Mouse (Mus musculus): ENCODE data around the gene Gcfc2. TPM values are rescaled to one million over a fixed set of nuclear protein-coding genes. Genes with fewer than 3 reads are reported as not detected.
A peak's percentile ranks its signal among the peaks of the same experiment; 100 is the strongest.

Gcfc2 gene
- total RNA-seq, 4 experiments from 2014 or later, result 1.1 to 3.0 (median 2.0) TPM

DNA sequence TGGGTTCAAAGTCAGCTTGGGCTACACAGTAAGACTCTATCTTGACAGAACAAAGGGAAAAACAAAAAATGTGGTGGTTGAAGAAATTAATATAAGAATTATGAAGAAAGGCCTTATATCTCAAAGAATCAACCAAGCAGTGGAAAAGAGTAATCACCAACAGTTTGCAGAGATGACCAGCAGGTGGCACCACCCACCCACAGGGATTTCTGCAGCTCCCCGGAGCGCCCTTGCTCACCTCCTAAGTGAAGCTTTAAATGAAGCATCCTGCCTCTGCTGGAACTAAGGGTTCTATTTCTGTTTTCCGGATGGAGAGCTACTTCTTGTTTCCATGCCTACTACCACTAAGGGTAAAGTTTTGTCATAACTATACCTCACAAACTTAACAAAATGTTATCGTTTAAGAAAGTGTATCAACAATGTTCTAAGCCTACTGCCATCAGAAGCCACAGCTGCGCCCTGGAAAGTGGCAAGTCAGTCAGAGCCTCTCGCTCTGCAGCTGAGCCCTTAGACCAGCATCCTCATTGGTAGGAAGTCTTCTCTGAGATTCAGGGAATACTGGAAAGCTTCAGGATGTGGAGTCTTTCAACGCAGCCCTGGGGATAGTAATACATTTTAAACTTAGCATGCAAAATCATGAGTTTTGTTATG is 52.6 kb downstream of the Gcfc2 start:
- DNase-seq (ENCODE audit: low spot score in 2 of 2), result peak in 1 of 2 experiments; percentile 14

DNA sequence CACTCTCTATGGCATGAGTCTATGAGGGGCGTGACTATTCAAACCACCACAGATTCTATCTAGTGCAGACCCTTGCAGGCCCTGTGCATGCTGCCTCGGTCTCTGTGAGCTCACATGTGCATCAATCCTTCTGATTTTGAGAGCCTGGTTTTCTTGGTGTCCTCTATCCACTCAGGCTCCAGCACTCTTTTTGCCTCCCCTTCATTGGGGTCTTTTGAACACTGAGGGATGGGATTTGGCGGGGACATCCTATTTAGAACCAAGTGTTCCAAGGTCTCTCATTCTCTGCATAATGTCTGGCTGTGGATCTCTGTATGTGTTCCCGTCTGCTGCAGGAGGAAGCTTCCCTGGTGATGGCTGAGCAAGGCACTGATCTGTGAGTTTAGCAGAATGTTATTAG is 55.8 kb downstream of the Gcfc2 start:
- peak in 1 of 2 experiments; percentile 0 for DNase-seq (ENCODE audit: low spot score in 2 of 2)

DNA sequence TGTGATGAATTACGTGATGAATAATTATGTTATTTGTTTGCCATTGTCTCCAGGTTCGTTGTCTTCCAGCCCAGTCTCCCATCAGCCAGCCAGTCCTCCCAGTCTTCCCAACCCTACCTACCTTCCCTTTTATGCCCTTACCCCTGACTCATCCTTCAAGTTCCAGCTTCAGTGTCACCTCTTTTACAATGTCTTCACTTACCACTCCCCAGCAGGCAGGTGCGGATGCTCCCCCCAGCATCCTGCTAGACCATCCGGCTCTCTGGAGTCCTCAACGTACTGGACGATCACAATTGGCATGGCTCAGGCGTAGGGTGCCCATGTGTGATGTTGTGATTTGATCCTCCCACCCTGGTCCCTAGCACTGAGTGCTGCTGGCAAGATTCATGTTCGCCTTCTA is 62.7 kb downstream of the Gcfc2 start:
- no peak for DNase-seq (ENCODE audit: low spot score in 2 of 2)

DNA sequence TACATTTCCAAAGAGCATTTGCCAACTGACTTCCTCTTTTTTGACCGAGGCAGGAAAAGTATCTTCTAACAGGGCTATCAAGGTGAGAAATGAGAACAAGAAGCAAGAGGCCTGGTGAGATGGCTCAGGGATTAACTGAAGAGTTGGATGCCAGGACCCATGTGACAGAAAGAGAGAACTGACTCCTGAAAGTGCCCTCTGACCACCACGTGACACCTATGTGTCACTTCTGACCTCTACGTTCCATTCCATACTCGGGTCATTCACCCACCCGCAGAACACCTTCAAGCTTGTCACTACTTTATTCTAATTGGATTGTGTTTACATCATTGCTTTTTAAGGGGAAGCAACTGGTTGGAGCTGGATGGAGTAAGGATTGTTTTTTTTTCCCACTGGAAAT is 63.1 kb downstream of the Gcfc2 start:
- DNase-seq (ENCODE audit: low spot score in 2 of 2), result no peak

DNA sequence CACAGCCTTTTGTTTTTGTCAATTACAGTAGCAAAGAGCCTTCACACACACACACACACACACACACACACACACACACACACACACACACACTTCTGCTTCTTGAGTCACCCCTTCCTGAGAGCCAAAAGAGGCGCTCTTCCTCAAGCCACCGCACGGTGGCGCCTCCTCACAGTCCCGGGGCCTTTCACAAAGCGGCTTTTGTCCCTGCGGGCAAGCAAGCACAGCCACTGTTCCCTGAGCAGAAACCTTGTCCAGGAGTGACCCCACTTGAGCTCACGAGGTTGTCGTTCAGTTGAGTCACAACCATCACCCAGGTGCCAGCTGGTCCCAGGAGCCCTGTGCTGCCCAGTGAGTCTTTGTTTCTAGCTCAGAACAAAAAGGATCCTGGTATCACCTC is 63.5 kb downstream of the Gcfc2 start:
- DNase-seq (ENCODE audit: low spot score in 2 of 2), result peak; percentile 26 to 46

DNA sequence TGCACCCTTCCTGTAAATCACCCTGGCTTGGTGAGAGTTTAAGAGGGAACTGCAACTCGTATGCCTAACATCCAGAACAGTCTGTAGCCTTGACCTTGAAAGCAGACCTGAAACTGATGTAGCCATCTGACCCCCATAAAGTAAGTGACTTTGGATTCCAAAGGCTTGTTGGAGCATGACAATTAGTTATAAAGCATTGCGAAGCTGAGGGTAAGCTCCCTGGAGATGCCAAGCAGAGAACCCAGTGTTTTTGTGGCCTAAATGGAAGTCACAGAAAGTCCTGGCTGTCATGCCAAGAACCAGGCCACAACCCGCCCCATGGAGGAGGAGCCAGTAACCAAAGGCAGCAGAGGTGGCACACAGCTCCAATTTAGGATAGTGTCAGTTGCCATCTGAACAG is 64.1 kb downstream of the Gcfc2 start:
- no peak for DNase-seq (ENCODE audit: low spot score in 2 of 2)

DNA sequence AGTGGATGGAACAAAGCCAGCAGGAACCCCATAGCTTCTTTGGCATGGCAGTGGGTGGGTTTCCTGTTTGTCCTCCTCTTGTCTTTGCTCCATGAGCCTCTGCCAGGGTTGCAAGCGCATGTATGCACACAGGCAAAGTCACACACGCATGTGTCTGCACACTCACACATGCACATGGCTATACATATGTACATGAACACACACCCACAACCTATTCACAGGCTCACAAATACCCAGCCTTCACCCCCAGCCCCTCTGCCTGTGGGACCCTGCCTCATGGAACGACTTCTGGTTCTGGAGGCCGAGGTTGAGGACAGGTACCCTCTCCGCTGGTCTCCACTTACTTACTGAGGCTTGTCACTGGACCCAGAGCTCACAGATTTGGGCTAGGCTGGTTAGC is 64.9 kb downstream of the Gcfc2 start:
- DNase-seq (ENCODE audit: low spot score in 2 of 2), result no peak

DNA sequence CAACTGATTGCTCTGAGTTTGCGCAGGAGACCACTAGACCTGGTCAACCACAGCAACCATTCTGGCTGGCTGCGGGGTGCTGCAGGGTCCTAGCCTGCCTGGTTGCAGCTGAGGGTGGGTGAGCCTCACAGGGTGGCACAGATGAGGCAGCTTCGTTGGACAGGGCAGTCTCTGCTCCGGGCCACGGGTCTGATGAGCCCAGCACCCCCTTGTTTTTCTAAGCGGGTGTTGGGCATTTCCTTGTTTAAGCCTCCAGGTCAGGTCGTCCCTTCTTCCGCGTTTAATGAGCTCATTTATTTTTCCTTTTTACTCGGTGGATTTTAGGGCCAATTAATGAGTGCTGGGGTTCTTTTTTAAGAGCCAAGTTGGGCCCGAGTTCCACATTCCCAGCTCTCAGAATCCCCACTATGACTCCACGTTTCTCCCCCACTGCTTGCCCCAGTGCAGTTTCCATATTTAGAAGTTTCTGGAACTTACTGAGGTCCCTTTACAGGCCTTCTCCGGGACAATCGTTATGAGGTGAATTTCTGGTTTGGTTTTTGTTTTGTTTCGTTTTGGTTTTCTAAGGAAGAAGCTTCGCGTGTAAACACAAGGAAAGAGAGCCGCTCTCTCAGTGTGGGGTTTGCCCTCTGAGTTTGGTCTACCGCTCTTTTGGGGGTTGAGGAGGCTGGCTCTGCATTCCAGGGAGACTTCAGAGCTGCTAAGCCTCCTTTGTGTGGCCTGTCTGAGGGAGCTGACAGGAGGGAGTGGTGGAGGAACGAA is 66.8 kb downstream of the Gcfc2 start:
- DNase-seq (ENCODE audit: low spot score in 2 of 2), result no peak

Small RNA genes within 50 kb of the gene (microRNA-seq; reads per million reads assigned to microRNA genes)
- not detected for gene Mir468
- gene Mir7232, result not detected

Other genes with a start within 250 kb of the Gcfc2 start
- gene Mrpl19, start 42.3 kb downstream of the Gcfc2 start, total RNA-seq (2022), result 10 to 100 TPM; 13.9 to 19.9 (median 16.6) TPM
- 1 to 10 TPM in 1 of 4 experiments, under 1 TPM in 3; 0.56 to 1.4 (median 0.73) TPM for gene Eva1a, start 117.4 kb downstream of the Gcfc2 start, total RNA-seq (2022)